In genomic region chr1:74195961-74196360, GRCm38 (mm10) we compare ENCODE assay signal across 9 mouse cellular contexts. TPM values are rescaled to one million over a fixed set of nuclear protein-coding genes. Genes with fewer than 3 reads are reported as not detected.
DNase-seq lines count a peak whose midpoint lies in the region; ATAC-seq and TF ChIP-seq lines count a peak whose summit lies in the region.
"Had no signal": no experiment of that assay in that cellular context is flagged by ENCODE, and none has a peak within 500 bp of the region (broad histone marks: within the 10 kb centered on the region; RNA-seq: fewer than 3 reads in every experiment).

No protein-coding gene starts in this region.

- no peaks in the 10 kb centered on the region; the same call in 1 of the 2 replicates for H3K4me1 ChIP-seq in spleen, adult 2 months (ENCODE audit: control insufficient read depth, insufficient read depth, insufficient read length)
- no peaks in the 10 kb centered on the region for H3K4me1 ChIP-seq in kidney, postnatal 0 days (replicated peaks; ENCODE audit: insufficient read depth, low read length)
- H3K4me1 ChIP-seq in hindbrain, embryonic 10.5 days (replicated peaks): no peaks in the 10 kb centered on the region

- no peaks in the 10 kb centered on the region for H3K9me3 ChIP-seq in kidney, postnatal 0 days (replicated peaks; ENCODE audit: low read length)
- H3K9me3 ChIP-seq in hindbrain, embryonic 10.5 days: no peaks in the 10 kb centered on the region

- peak; percentile 36 for DNase-seq in adrenal gland, postnatal 10 days
- DNase-seq in adrenal gland, postnatal 4 days (ENCODE audit: low spot score in 2 of 2): no peak
- peak; percentile 18 to 25 for DNase-seq in spleen, adult 2 months (ENCODE audit: low read depth in 1 of 2, low spot score in 2 of 2)
- no peak for DNase-seq in spleen, adult 12 weeks (ENCODE audit: low spot score)
- peak; percentile 52 for DNase-seq in kidney, postnatal 0 days (ENCODE audit: low spot score)
- DNase-seq in naive thymus-derived CD4-positive, alpha-beta T cell, adult 2 months (ENCODE audit: low read depth): peak; percentile 80
- no peak for DNase-seq in left cerebral cortex, postnatal 36 days (ENCODE audit: low spot score in 2 of 2)
- DNase-seq in hindbrain, embryonic 10.5 days (ENCODE audit: low spot score): no peak

- no peak for ATAC-seq in kidney, postnatal 0 days (replicated peaks; ENCODE audit: low FRiP score, low read depth)

- no peaks in the 10 kb centered on the region for H3K36me3 ChIP-seq in spleen, adult 2 months (ENCODE audit: control insufficient read depth, insufficient read depth, low read length)
- no peaks in the 10 kb centered on the region for H3K36me3 ChIP-seq in kidney, postnatal 0 days (ENCODE audit: insufficient read depth, low read length)
- H3K36me3 ChIP-seq in hindbrain, embryonic 10.5 days: no peaks in the 10 kb centered on the region

- 42% methylated on average over 7 of the region's 7 CpGs for WGBS in spleen, adult 2 months
- 45% methylated on average over 7 of the region's 7 CpGs for WGBS in kidney, postnatal 0 days
- 54% methylated on average over 7 of the region's 7 CpGs for WGBS in hindbrain, embryonic 10.5 days

- TF ChIP-seq CTCF in spleen, adult 2 months (IDR thresholded peaks at IDR 0.05; ENCODE audit: extremely low read depth, insufficient read depth, insufficient read length, insufficient replicate concordance): peak; percentile 55; the same call in 1 of the 2 replicates
- peak; percentile 69 for TF ChIP-seq CTCF in kidney, postnatal 0 days (IDR thresholded peaks at IDR 0.05; ENCODE audit: low read depth)

- H3K4me3 ChIP-seq in spleen, adult 2 months (ENCODE audit: extremely low read depth, insufficient read depth, insufficient read length): no peak overlapping the region
- H3K4me3 ChIP-seq in kidney, postnatal 0 days (replicated peaks; ENCODE audit: low read depth, low read length): no peak overlapping the region
- no peak overlapping the region for H3K4me3 ChIP-seq in hindbrain, embryonic 10.5 days

- no peak for TF ChIP-seq POLR2A in spleen, adult 2 months (IDR thresholded peaks at IDR 0.05; ENCODE audit: low read depth, low read length)

- intact Hi-C loops in left cerebral cortex, postnatal 36 days (cut with DNase I): loop anchor here (2.0 kb wide), 1 partner anchor 293 kb away; no protein-coding TSS in a partner anchor

- no peak overlapping the region for H3K9ac ChIP-seq in kidney, postnatal 0 days (ENCODE audit: low read depth, low read length)

- H3K4me2 ChIP-seq in kidney, postnatal 0 days (ENCODE audit: low read length): no peak overlapping the region

- H3K27ac ChIP-seq in spleen, adult 2 months (ENCODE audit: insufficient read depth, low read length): no peak overlapping the region
- no peak overlapping the region for H3K27ac ChIP-seq in kidney, postnatal 0 days
- no peak overlapping the region for H3K27ac ChIP-seq in hindbrain, embryonic 10.5 days

- H3K27me3 ChIP-seq in spleen, adult 2 months (ENCODE audit: control insufficient read depth, insufficient read depth, low read length): no peaks in the 10 kb centered on the region
- no peaks in the 10 kb centered on the region for H3K27me3 ChIP-seq in kidney, postnatal 0 days (ENCODE audit: insufficient read depth, low read length)
- H3K27me3 ChIP-seq in hindbrain, embryonic 10.5 days (ENCODE audit: insufficient read depth, poor library complexity, severe bottlenecking): no peaks in the 10 kb centered on the region

RNA-seq across cellular contexts. Expression of gene Cxcr1, which starts 1.5 kb away (rescaled TPM):
- total RNA-seq in adrenal gland, postnatal 10 days (2021): not detected
- total RNA-seq in adrenal gland, postnatal 4 days (2021): not detected
- polyA plus RNA-seq in spleen, adult 2 months (2012; rRNA removed): 0.18 and 0.27 TPM in 2 replicates
- not detected in 2 replicates for polyA plus RNA-seq in kidney, postnatal 0 days (2015; fragmentation: Nextera tagmentation; extraction: Ambion mirVana)
- not detected for total RNA-seq in left cerebral cortex, postnatal 36 days (2021)
- not detected in 2 replicates for polyA plus RNA-seq in hindbrain, embryonic 10.5 days (2016; fragmentation: Nextera tagmentation; extraction: Ambion mirVana)
- total RNA-seq: heart, postnatal 36 days had no signal

RNA-seq across cellular contexts. Expression of gene Arpc2, which starts 39.9 kb away (rescaled TPM):
- 100 to 1,000 TPM; 186 TPM for total RNA-seq in adrenal gland, postnatal 10 days (2021)
- total RNA-seq in adrenal gland, postnatal 4 days (2021): 100 to 1,000 TPM; 198 to 205 TPM
- 186 and 302 TPM in 2 replicates for polyA plus RNA-seq in spleen, adult 2 months (2012; rRNA removed)
- 487 TPM in 2 replicates for polyA plus RNA-seq in kidney, postnatal 0 days (2015; fragmentation: Nextera tagmentation; extraction: Ambion mirVana)
- total RNA-seq in left cerebral cortex, postnatal 36 days (2021): 100 to 1,000 TPM; 259 to 262 TPM
- 352 and 355 TPM in 2 replicates for polyA plus RNA-seq in hindbrain, embryonic 10.5 days (2016; fragmentation: Nextera tagmentation; extraction: Ambion mirVana)

RNA-seq across cellular contexts. Expression of gene Cxcr2, which starts 42.2 kb away (rescaled TPM):
- total RNA-seq in adrenal gland, postnatal 10 days (2021): 1 to 10 TPM in 1 of 2 experiments, under 1 TPM in 1; 0.48 to 1.6 TPM
- total RNA-seq in adrenal gland, postnatal 4 days (2021): under 1 TPM; 0.45 to 0.68 TPM
- polyA plus RNA-seq in spleen, adult 2 months (2012; rRNA removed): 11.2 and 11.4 TPM in 2 replicates
- 0.30 and 0.51 TPM in 2 replicates for polyA plus RNA-seq in kidney, postnatal 0 days (2015; fragmentation: Nextera tagmentation; extraction: Ambion mirVana)
- total RNA-seq in left cerebral cortex, postnatal 36 days (2021): under 1 TPM in 1 of 2 experiments, not detected in 1; 0.10 TPM
- 0.11 and 0.18 TPM in 2 replicates for polyA plus RNA-seq in hindbrain, embryonic 10.5 days (2016; fragmentation: Nextera tagmentation; extraction: Ambion mirVana)

Comparison
In these comparisons a context has a peak if more than half of its experiments do, and no peak if none do; other contexts are left out.
1. DNase-seq: peak in adrenal gland, postnatal 10 days (single experiment), spleen, adult 2 months (2 of 2), kidney, postnatal 0 days (single experiment) and naive thymus-derived CD4-positive, alpha-beta T cell, adult 2 months (single experiment); none in adrenal gland, postnatal 4 days (0 of 2), spleen, adult 12 weeks (single experiment), left cerebral cortex, postnatal 36 days (0 of 2) and hindbrain, embryonic 10.5 days (single experiment).